Mouse (Mus musculus): Measurements from ENCODE around the gene Ankdd1b. TPM values are rescaled to one million over a fixed set of nuclear protein-coding genes. Genes with fewer than 3 reads are reported as not detected.

Gene Ankdd1b
- polyA plus RNA-seq, 2 experiments = 0.30 TPM; not detected in 1

GRCm38 (mm10) chr13:96470556-96470955 lies 442 bp downstream of the Ankdd1b start:
- Histone ChIP-seq H3K4me3 (replicated peaks; ENCODE audit: low read length) (no peak overlapping the region), H3K27me3 (ENCODE audit: control insufficient read depth, insufficient read depth, low read length) (no peaks in the 10 kb centered on the region), H3K9me3 (ENCODE audit: control insufficient read depth, low read length) (no peaks in the 10 kb centered on the region), H3K36me3 (ENCODE audit: control insufficient read depth, insufficient read depth, low read length) (no peaks in the 10 kb centered on the region), H3K4me2 (replicated peaks; ENCODE audit: low read depth, low read length, severe bottlenecking) (no peak overlapping the region), H3K27ac (replicated peaks; ENCODE audit: low read depth, low read length) (no peak overlapping the region), H3K9ac (ENCODE audit: low read depth, low read length, severe bottlenecking) (no peak overlapping the region), H3K4me1 (ENCODE audit: control insufficient read depth, insufficient read depth, low read length) (no peaks in the 10 kb centered on the region)
- DNase-seq (ENCODE audit: low spot score) (no peak), ATAC-seq (ENCODE audit: low FRiP score, low read depth) (no peak)
- TF ChIP-seq POLR2A (IDR thresholded peaks at IDR 0.05; ENCODE audit: borderline replicate concordance, extremely low read depth, insufficient read depth, insufficient read length) = no peak
- 81% methylated on average over 6 of the region's 6 CpGs for WGBS

GRCm38 (mm10) chr13:96468678-96469077 lies 2.3 kb downstream of the Ankdd1b start:
- DNase-seq (ENCODE audit: low spot score) = no peak
- TF ChIP-seq POLR2A (IDR thresholded peaks at IDR 0.05; ENCODE audit: borderline replicate concordance, extremely low read depth, insufficient read depth, insufficient read length) = no peak

GRCm38 (mm10) chr13:96465315-96465714 lies 5.7 kb downstream of the Ankdd1b start:
- TF ChIP-seq POLR2A (IDR thresholded peaks at IDR 0.05; ENCODE audit: borderline replicate concordance, extremely low read depth, insufficient read depth, insufficient read length) = no peak

More at GRCm38 (mm10) chr13:96468678-96469077, 2.3 kb downstream of the Ankdd1b start:
- Histone ChIP-seq H3K4me1 (ENCODE audit: control insufficient read depth, insufficient read depth, low read length) (no peaks in the 10 kb centered on the region), H3K27me3 (ENCODE audit: control insufficient read depth, insufficient read depth, low read length) (no peaks in the 10 kb centered on the region), H3K4me3 (replicated peaks; ENCODE audit: low read length) (no peak overlapping the region), H3K4me2 (replicated peaks; ENCODE audit: low read depth, low read length, severe bottlenecking) (no peak overlapping the region), H3K36me3 (ENCODE audit: control insufficient read depth, insufficient read depth, low read length) (no peaks in the 10 kb centered on the region), H3K27ac (replicated peaks; ENCODE audit: low read depth, low read length) (no peak overlapping the region), H3K9me3 (ENCODE audit: control insufficient read depth, low read length) (no peaks in the 10 kb centered on the region), H3K9ac (ENCODE audit: low read depth, low read length, severe bottlenecking) (no peak overlapping the region)
- no peak for ATAC-seq (ENCODE audit: low FRiP score, low read depth)
- WGBS = 75% methylated on average over 5 of the region's 5 CpGs

GRCm38 (mm10) chr13:96462644-96463043 lies 8.4 kb downstream of the Ankdd1b start:
- H3K36me3 ChIP-seq (ENCODE audit: control insufficient read depth, insufficient read depth, low read length) = no peaks in the 10 kb centered on the region
- H3K4me1 ChIP-seq (ENCODE audit: control insufficient read depth, insufficient read depth, low read length) = peaks cover 3% of the 10 kb centered on the region; the same call in 1 of the 2 replicates
- DNase-seq (ENCODE audit: low spot score) = no peak
- no peak overlapping the region for H3K9ac ChIP-seq (ENCODE audit: low read depth, low read length, severe bottlenecking)
- no peak overlapping the region for H3K4me3 ChIP-seq (replicated peaks; ENCODE audit: low read length)
- no peaks in the 10 kb centered on the region for H3K27me3 ChIP-seq (ENCODE audit: control insufficient read depth, insufficient read depth, low read length)
- TF ChIP-seq POLR2A (IDR thresholded peaks at IDR 0.05; ENCODE audit: borderline replicate concordance, extremely low read depth, insufficient read depth, insufficient read length) = no peak
- H3K9me3 ChIP-seq (ENCODE audit: control insufficient read depth, low read length) = no peaks in the 10 kb centered on the region
- ATAC-seq (ENCODE audit: low FRiP score, low read depth) = no peak
- WGBS = 67% methylated on average over 1 of the region's 1 CpGs
- H3K4me2 ChIP-seq (replicated peaks; ENCODE audit: low read depth, low read length, severe bottlenecking) = no peak overlapping the region
- no peak overlapping the region for H3K27ac ChIP-seq (replicated peaks; ENCODE audit: low read depth, low read length)

More at GRCm38 (mm10) chr13:96465315-96465714, 5.7 kb downstream of the Ankdd1b start:
- WGBS = 39% methylated on average over 5 of the region's 5 CpGs
- H3K9ac ChIP-seq (ENCODE audit: low read depth, low read length, severe bottlenecking) = no peak overlapping the region
- H3K4me3 ChIP-seq (replicated peaks; ENCODE audit: low read length) = no peak overlapping the region
- ATAC-seq (ENCODE audit: low FRiP score, low read depth) = no peak
- H3K27me3 ChIP-seq (ENCODE audit: control insufficient read depth, insufficient read depth, low read length) = no peaks in the 10 kb centered on the region
- H3K36me3 ChIP-seq (ENCODE audit: control insufficient read depth, insufficient read depth, low read length) = no peaks in the 10 kb centered on the region
- no peak for DNase-seq (ENCODE audit: low spot score)
- no peaks in the 10 kb centered on the region for H3K4me1 ChIP-seq (ENCODE audit: control insufficient read depth, insufficient read depth, low read length)
- no peak overlapping the region for H3K27ac ChIP-seq (replicated peaks; ENCODE audit: low read depth, low read length)
- H3K9me3 ChIP-seq (ENCODE audit: control insufficient read depth, low read length) = no peaks in the 10 kb centered on the region
- H3K4me2 ChIP-seq (replicated peaks; ENCODE audit: low read depth, low read length, severe bottlenecking) = no peak overlapping the region

- H3K27ac ChIP-seq (replicated peaks; ENCODE audit: low read depth, low read length) = no peak overlapping the region
- no peak overlapping the region for H3K4me3 ChIP-seq (replicated peaks; ENCODE audit: low read length)
- DNase-seq (ENCODE audit: low spot score) = no peak
- no peaks in the 10 kb centered on the region for H3K27me3 ChIP-seq (ENCODE audit: control insufficient read depth, insufficient read depth, low read length)
- H3K9ac ChIP-seq (ENCODE audit: low read depth, low read length, severe bottlenecking) = no peak overlapping the region
- peaks cover 3% of the 10 kb centered on the region; the same call in 1 of the 2 replicates for H3K4me1 ChIP-seq (ENCODE audit: control insufficient read depth, insufficient read depth, low read length)
- H3K9me3 ChIP-seq (ENCODE audit: control insufficient read depth, low read length) = no peaks in the 10 kb centered on the region
- 67% methylated on average over 4 of the region's 4 CpGs for WGBS
- no peak for ATAC-seq (ENCODE audit: low FRiP score, low read depth)
- no peak overlapping the region for H3K4me2 ChIP-seq (replicated peaks; ENCODE audit: low read depth, low read length, severe bottlenecking)
- TF ChIP-seq POLR2A (IDR thresholded peaks at IDR 0.05; ENCODE audit: borderline replicate concordance, extremely low read depth, insufficient read depth, insufficient read length) = no peak
- H3K36me3 ChIP-seq (ENCODE audit: control insufficient read depth, insufficient read depth, low read length) = no peaks in the 10 kb centered on the region
Observed at GRCm38 (mm10) chr13:96458606-96459005, 12.4 kb downstream of the Ankdd1b start.

GRCm38 (mm10) chr13:96458018-96458417 lies 13.0 kb downstream of the Ankdd1b start:
- Histone ChIP-seq H3K27ac (replicated peaks; ENCODE audit: low read depth, low read length) (no peak overlapping the region), H3K9ac (ENCODE audit: low read depth, low read length, severe bottlenecking) (no peak overlapping the region), H3K36me3 (ENCODE audit: control insufficient read depth, insufficient read depth, low read length) (no peaks in the 10 kb centered on the region), H3K4me2 (replicated peaks; ENCODE audit: low read depth, low read length, severe bottlenecking) (no peak overlapping the region), H3K27me3 (ENCODE audit: control insufficient read depth, insufficient read depth, low read length) (no peaks in the 10 kb centered on the region), H3K4me1 (ENCODE audit: control insufficient read depth, insufficient read depth, low read length) (peaks cover 3% of the 10 kb centered on the region; the same call in 1 of the 2 replicates), H3K4me3 (replicated peaks; ENCODE audit: low read length) (no peak overlapping the region), H3K9me3 (ENCODE audit: control insufficient read depth, low read length) (no peaks in the 10 kb centered on the region)
- no peak for ATAC-seq (ENCODE audit: low FRiP score, low read depth)
- DNase-seq (ENCODE audit: low spot score) = peak; percentile 68
- 64% methylated on average over 5 of the region's 5 CpGs for WGBS
- TF ChIP-seq POLR2A (IDR thresholded peaks at IDR 0.05; ENCODE audit: borderline replicate concordance, extremely low read depth, insufficient read depth, insufficient read length) = no peak

Measured in limb, embryonic 14.5 days (tissue).